Mouse (Mus musculus): ENCODE data around the gene Lcor.

GRCm38 (mm10) chr19:41507872-41508271, 25.4 kb downstream of the Lcor start:
- TF ChIP-seq ZNF384 (IDR thresholded peaks at IDR 0.05; ENCODE audit: low read depth, low read length) (no peak), MAFK (IDR thresholded peaks at IDR 0.05; ENCODE audit: insufficient read depth, low read depth, low read length) (no peak), ZC3H11A (IDR thresholded peaks at IDR 0.05; ENCODE audit: borderline replicate concordance, low read depth, low read length) (no peak), HCFC1 (IDR thresholded peaks at IDR 0.05; ENCODE audit: borderline replicate concordance, insufficient read depth, low read length) (no peak), CHD2 (IDR thresholded peaks at IDR 0.05; ENCODE audit: low read depth, low read length) (no peak)
